Mouse (Mus musculus): ENCODE data around the gene Wfdc1. TPM values are rescaled to one million over a fixed set of nuclear protein-coding genes. Genes with fewer than 3 reads are reported as not detected.

The Wfdc1 gene
- total and polyA plus RNA-seq, 2 experiments from 2014 or later = 22.4 to 55.0 TPM

- Histone ChIP-seq H3K4me2 (ENCODE audit: low read depth, low read length) (no peak overlapping the region), H3K27me3 (ENCODE audit: control insufficient read depth, insufficient read depth, low read length) (0 out of 2 replicates have a peak, but pooled peaks cover 6% of the 10 kb centered on the region), H3K36me3 (replicated peaks; ENCODE audit: control insufficient read depth, insufficient read depth, low read length) (no peaks in the 10 kb centered on the region), H3K9me3 (replicated peaks; ENCODE audit: control insufficient read depth, low read length) (no peaks in the 10 kb centered on the region), H3K27ac (ENCODE audit: low read depth) (no peak overlapping the region), H3K4me1 (ENCODE audit: control insufficient read depth, insufficient read depth) (peaks cover 5% of the 10 kb centered on the region; the same call in 1 of the 2 replicates), H3K9ac (replicated peaks; ENCODE audit: low read depth, low read length) (no peak overlapping the region), H3K4me3 (ENCODE audit: low read depth, low read length) (no peak overlapping the region)
- DNase-seq (ENCODE audit: low spot score) (no peak), ATAC-seq (ENCODE audit: insufficient read depth, low read depth) (no peak)
- TF ChIP-seq CTCF (IDR thresholded peaks at IDR 0.05; ENCODE audit: low read depth) (no peak), EP300 (IDR thresholded peaks at IDR 0.05; ENCODE audit: low read depth) (no peak)
- 76% methylated on average over 22 of the region's 22 CpGs for WGBS
Observed at GRCm38 (mm10) chr8:119625788-119626187, 40.4 kb upstream of the Wfdc1 start.

DNA sequence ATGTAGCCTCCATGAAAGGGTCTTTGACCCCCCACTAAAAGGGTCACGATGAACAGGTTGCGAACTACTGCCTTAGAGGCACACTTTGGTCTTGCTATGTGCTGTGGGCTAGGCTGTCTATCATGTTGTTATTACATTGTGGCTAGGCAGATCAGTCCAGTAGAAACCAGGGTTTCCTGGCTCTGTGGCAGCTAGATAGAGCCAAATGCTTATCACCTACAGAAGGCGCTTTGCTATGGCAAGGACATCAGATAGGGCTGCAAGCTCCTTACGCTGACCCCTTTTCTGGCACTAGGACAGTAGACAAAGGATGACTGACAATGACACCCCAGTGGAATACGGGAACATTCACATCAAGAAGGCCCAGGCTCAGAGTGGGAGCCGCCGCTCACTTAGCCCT is 39.0 kb upstream of the Wfdc1 start:
- WGBS = 82% methylated on average over 7 of the region's 7 CpGs
- no peak overlapping the region for H3K4me2 ChIP-seq (ENCODE audit: low read depth, low read length)
- no peak overlapping the region for H3K27ac ChIP-seq (ENCODE audit: low read depth)
- no peak overlapping the region for H3K9ac ChIP-seq (replicated peaks; ENCODE audit: low read depth, low read length)
- ATAC-seq (ENCODE audit: insufficient read depth, low read depth) (no peak), DNase-seq (ENCODE audit: low spot score) (no peak)
- no peaks in the 10 kb centered on the region for H3K36me3 ChIP-seq (replicated peaks; ENCODE audit: control insufficient read depth, insufficient read depth, low read length)
- TF ChIP-seq EP300 (IDR thresholded peaks at IDR 0.05; ENCODE audit: low read depth) = no peak
- TF ChIP-seq CTCF (IDR thresholded peaks at IDR 0.05; ENCODE audit: low read depth) = no peak
- H3K4me1 ChIP-seq (ENCODE audit: control insufficient read depth, insufficient read depth) = no peaks in the 10 kb centered on the region
- no peak overlapping the region for H3K4me3 ChIP-seq (ENCODE audit: low read depth, low read length)
- peaks cover 12% of the 10 kb centered on the region; the same call in 1 of the 2 replicates for H3K27me3 ChIP-seq (ENCODE audit: control insufficient read depth, insufficient read depth, low read length)
- H3K9me3 ChIP-seq (replicated peaks; ENCODE audit: control insufficient read depth, low read length) = no peaks in the 10 kb centered on the region

GRCm38 (mm10) chr8:119627613-119628359 is 38.4 kb upstream of the Wfdc1 start:
- TF ChIP-seq CTCF (IDR thresholded peaks at IDR 0.05; ENCODE audit: low read depth) = no peak
- no peak for TF ChIP-seq EP300 (IDR thresholded peaks at IDR 0.05; ENCODE audit: low read depth)
- ATAC-seq (ENCODE audit: insufficient read depth, low read depth) (peak; percentile 52), DNase-seq (ENCODE audit: low spot score) (no peak)
- Histone ChIP-seq H3K4me2 (ENCODE audit: low read depth, low read length) (no peak overlapping the region), H3K27me3 (ENCODE audit: control insufficient read depth, insufficient read depth, low read length) (peaks cover 16% of the 10 kb centered on the region; the same call in 1 of the 2 replicates), H3K9me3 (replicated peaks; ENCODE audit: control insufficient read depth, low read length) (no peaks in the 10 kb centered on the region), H3K4me1 (ENCODE audit: control insufficient read depth, insufficient read depth) (no peaks in the 10 kb centered on the region), H3K27ac (ENCODE audit: low read depth) (no peak overlapping the region), H3K4me3 (ENCODE audit: low read depth, low read length) (no peak overlapping the region), H3K9ac (replicated peaks; ENCODE audit: low read depth, low read length) (no peak overlapping the region), H3K36me3 (replicated peaks; ENCODE audit: control insufficient read depth, insufficient read depth, low read length) (no peaks in the 10 kb centered on the region)
- WGBS = 39% methylated on average over 10 of the region's 10 CpGs

- Histone ChIP-seq H3K9ac (replicated peaks; ENCODE audit: low read depth, low read length) (no peak overlapping the region), H3K4me2 (ENCODE audit: low read depth, low read length) (no peak overlapping the region), H3K27ac (ENCODE audit: low read depth) (no peak overlapping the region), H3K36me3 (replicated peaks; ENCODE audit: control insufficient read depth, insufficient read depth, low read length) (no peaks in the 10 kb centered on the region), H3K4me3 (ENCODE audit: low read depth, low read length) (no peak overlapping the region), H3K9me3 (replicated peaks; ENCODE audit: control insufficient read depth, low read length) (no peaks in the 10 kb centered on the region), H3K4me1 (ENCODE audit: control insufficient read depth, insufficient read depth) (no peaks in the 10 kb centered on the region), H3K27me3 (ENCODE audit: control insufficient read depth, insufficient read depth, low read length) (peaks cover 33% of the 10 kb centered on the region)
- WGBS = 72% methylated on average over 3 of the region's 3 CpGs
- DNase-seq (ENCODE audit: low spot score) (no peak), ATAC-seq (ENCODE audit: insufficient read depth, low read depth) (no peak)
- TF ChIP-seq CTCF (IDR thresholded peaks at IDR 0.05; ENCODE audit: low read depth) (no peak), EP300 (IDR thresholded peaks at IDR 0.05; ENCODE audit: low read depth) (no peak)
Observed at GRCm38 (mm10) chr8:119630841-119631240, 35.3 kb upstream of the Wfdc1 start.

- no peak for ATAC-seq (ENCODE audit: insufficient read depth, low read depth)
- 74% methylated on average over 9 of the region's 9 CpGs for WGBS
- no peak for DNase-seq (ENCODE audit: low spot score)
- no peak overlapping the region for H3K4me3 ChIP-seq (ENCODE audit: low read depth, low read length)
- H3K4me1 ChIP-seq (ENCODE audit: control insufficient read depth, insufficient read depth) = no peaks in the 10 kb centered on the region
- peaks cover 33% of the 10 kb centered on the region for H3K27me3 ChIP-seq (ENCODE audit: control insufficient read depth, insufficient read depth, low read length)
- TF ChIP-seq EP300 (IDR thresholded peaks at IDR 0.05; ENCODE audit: low read depth) (no peak), CTCF (IDR thresholded peaks at IDR 0.05; ENCODE audit: low read depth) (no peak)
- no peaks in the 10 kb centered on the region for H3K36me3 ChIP-seq (replicated peaks; ENCODE audit: control insufficient read depth, insufficient read depth, low read length)
- no peaks in the 10 kb centered on the region for H3K9me3 ChIP-seq (replicated peaks; ENCODE audit: control insufficient read depth, low read length)
- H3K27ac ChIP-seq (ENCODE audit: low read depth) = no peak overlapping the region
- no peak overlapping the region for H3K4me2 ChIP-seq (ENCODE audit: low read depth, low read length)
- H3K9ac ChIP-seq (replicated peaks; ENCODE audit: low read depth, low read length) = no peak overlapping the region
Observed at GRCm38 (mm10) chr8:119632246-119632645, 33.9 kb upstream of the Wfdc1 start.

GRCm38 (mm10) chr8:119632909-119633308 is 33.3 kb upstream of the Wfdc1 start:
- 39% methylated on average over 29 of the region's 29 CpGs for WGBS
- DNase-seq (ENCODE audit: low spot score) = no peak
- H3K9ac ChIP-seq (replicated peaks; ENCODE audit: low read depth, low read length) = no peak overlapping the region
- TF ChIP-seq CTCF (IDR thresholded peaks at IDR 0.05; ENCODE audit: low read depth) = no peak
- no peak overlapping the region for H3K4me2 ChIP-seq (ENCODE audit: low read depth, low read length)
- no peak for ATAC-seq (ENCODE audit: insufficient read depth, low read depth)
- H3K27me3 ChIP-seq (ENCODE audit: control insufficient read depth, insufficient read depth, low read length) = peaks cover 33% of the 10 kb centered on the region
- no peak overlapping the region for H3K27ac ChIP-seq (ENCODE audit: low read depth)
- H3K9me3 ChIP-seq (replicated peaks; ENCODE audit: control insufficient read depth, low read length) = no peaks in the 10 kb centered on the region
- H3K4me1 ChIP-seq (ENCODE audit: control insufficient read depth, insufficient read depth) = no peaks in the 10 kb centered on the region
- no peak overlapping the region for H3K4me3 ChIP-seq (ENCODE audit: low read depth, low read length)
- no peaks in the 10 kb centered on the region for H3K36me3 ChIP-seq (replicated peaks; ENCODE audit: control insufficient read depth, insufficient read depth, low read length)
